Mouse (Mus musculus) megakaryocyte, embryonic 14.5 days (primary cell): ENCODE results near the gene Cubn. TPM values are rescaled to one million over a fixed set of nuclear protein-coding genes. Genes with fewer than 3 reads are reported as not detected.

ENCODE experiments used
- H3K27me3 ChIP-seq: replicated peaks from 2 replicates; pipeline ENCODE3; 2012; ENCODE audit warnings: inconsistent platforms
- H3K36me3 ChIP-seq: replicated peaks from 2 replicates; pipeline ENCODE3; 2012; ENCODE audit warnings: low read length, inconsistent platforms, mixed read lengths
- H3K4me1 ChIP-seq: 2 replicates; pipeline ENCODE4 v1.6.1; 2012; ENCODE audit warnings: inconsistent platforms
- H3K4me3 ChIP-seq: replicated peaks from 2 replicates; pipeline ENCODE3; 2012; ENCODE audit warnings: moderate library complexity, mild to moderate bottlenecking, inconsistent platforms
- H3K9me3 ChIP-seq: 2 replicates; pipeline ENCODE4 v1.6.1; 2012; ENCODE audit warnings: inconsistent platforms
- FLI1 ChIP-seq: IDR thresholded peaks from 2 replicates; pipeline ENCODE4 v1.6.1; 2012; ENCODE audit warnings: low read length, inconsistent platforms, mixed read lengths
- GATA1 ChIP-seq: IDR thresholded peaks from 3 replicates; pipeline ENCODE4 v1.6.1; 2012; ENCODE audit warnings: mixed read lengths, low read length, inconsistent platforms, borderline replicate concordance
- polyA plus RNA-seq: library from polyadenylated mRNA; stranded (reverse); fragments of >175 nt; gene quantifications from 2 replicates; pipeline ENCODE4 v1.2.3, GENCODE M21; 2012; ENCODE audit warnings: low replicate concordance; ENCODE audit not compliant: insufficient read depth

Cubn gene
- polyA plus RNA-seq, 1 experiment = not detected

DNA sequence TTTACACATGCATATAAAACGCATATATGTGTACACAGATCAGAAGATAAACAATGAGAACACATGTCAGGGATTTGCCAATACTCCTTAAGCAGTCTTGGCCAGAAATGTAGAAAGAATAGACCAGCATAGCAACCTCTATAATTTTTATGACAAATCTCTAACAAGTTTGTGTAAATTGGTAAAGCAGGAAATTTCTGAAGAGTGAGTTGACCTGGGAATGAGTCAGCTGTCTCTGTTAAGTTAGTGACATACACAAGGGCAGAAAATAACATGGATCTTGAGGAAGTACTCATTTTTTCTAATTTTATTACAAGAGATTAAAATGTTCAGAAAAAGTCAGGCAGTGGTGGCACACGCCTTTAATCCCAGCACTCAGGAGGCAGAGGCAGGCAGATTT lies 34.6 kb upstream of the Cubn start:
- Histone ChIP-seq H3K4me1 (peaks cover 25% of the 10 kb centered on the region), H3K9me3 (no peaks in the 10 kb centered on the region), H3K36me3 (no peaks in the 10 kb centered on the region), H3K4me3 (no peak overlapping the region), H3K27me3 (no peaks in the 10 kb centered on the region)
- no peak for TF ChIP-seq GATA1
- TF ChIP-seq FLI1 = no peak

DNA sequence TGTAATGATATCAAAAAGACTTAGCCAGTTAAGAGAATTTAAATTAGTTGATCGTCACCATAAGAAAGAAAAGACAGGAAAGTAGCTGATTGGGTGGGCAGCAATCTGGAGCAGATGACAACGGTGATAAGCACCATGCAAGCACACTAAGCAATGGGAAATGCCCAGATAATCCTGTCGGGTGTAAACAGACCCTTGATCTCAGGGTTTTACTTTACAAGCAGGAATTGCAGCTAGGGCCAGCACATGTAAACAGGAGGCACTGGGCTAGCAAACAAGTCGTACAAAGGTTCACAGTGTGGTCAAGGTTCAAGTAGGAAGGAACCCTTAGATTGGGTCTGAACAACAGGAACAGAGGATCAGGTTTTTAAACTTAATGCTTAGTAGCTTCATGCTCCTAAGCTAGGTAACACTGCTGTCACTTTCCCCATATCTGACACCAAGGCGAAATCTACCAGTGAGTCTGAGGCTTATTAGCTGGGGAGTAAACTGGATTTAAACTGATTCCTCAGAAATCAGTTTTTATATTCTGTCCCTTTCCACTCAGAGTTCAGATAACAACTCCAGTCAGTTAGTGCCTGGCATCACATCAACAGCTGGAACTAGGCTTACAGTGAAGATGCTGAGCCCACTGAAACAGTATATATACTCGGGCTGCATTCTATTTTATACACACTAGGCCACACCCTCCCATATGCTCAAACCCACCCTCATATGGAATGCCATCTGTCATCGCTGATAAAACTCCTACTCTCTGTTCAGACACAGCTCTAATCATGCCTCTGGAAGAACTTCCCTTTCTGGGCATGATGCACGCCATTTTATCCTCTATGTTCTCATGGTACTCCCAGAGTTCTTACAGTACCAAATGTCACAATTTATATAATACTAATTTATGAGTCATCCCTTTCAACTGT lies 32.2 kb upstream of the Cubn start:
- Histone ChIP-seq H3K9me3 (no peaks in the 10 kb centered on the region), H3K27me3 (no peaks in the 10 kb centered on the region), H3K36me3 (peaks cover 7% of the 10 kb centered on the region), H3K4me3 (no peak overlapping the region), H3K4me1 (peaks cover 20% of the 10 kb centered on the region)
- TF ChIP-seq FLI1 = no peak

DNA sequence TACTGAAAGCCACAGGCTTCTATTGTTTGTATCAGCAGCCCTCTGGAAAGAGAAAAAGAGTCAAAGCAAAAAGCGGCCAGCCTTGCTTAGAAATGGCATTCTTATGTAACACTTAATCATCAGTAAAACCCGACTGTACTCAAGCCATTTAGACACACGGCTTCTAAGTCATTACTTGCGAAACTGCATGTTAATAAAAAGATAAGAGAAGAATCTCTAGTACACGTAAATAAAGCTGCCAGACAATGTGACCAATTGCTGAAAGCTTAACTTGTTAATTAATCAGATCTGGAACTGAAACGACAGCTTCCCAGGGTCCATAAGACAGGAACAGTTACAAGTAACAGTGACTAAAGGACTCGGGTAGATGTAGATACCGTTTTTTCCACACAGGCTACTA lies 30.5 kb upstream of the Cubn start:
- TF ChIP-seq FLI1 (no peak), GATA1 (no peak)
- H3K4me3 ChIP-seq = no peak overlapping the region
- peaks cover 14% of the 10 kb centered on the region for H3K4me1 ChIP-seq
- H3K9me3 ChIP-seq = no peaks in the 10 kb centered on the region
- H3K36me3 ChIP-seq = peaks cover 9% of the 10 kb centered on the region
- no peaks in the 10 kb centered on the region for H3K27me3 ChIP-seq

DNA sequence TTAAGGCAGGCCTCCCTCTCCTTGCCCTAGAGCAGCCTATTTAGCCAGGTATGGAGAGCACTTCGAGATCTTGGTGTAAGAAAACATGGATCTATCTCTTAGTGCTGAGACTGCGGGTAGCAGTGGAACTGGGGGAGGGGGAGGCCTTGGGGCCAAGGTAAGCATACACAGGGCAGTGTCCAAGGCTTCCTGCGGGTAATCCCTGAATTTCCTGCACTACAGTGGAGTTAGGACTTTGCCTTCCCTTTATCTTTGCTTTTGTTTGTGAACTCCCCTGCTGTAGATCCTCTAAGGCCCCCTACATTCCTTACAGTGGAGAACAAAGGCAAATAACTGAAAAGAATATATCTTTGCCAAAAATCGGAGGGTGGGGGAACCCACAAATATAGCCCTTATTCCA lies 23.3 kb upstream of the Cubn start:
- peaks cover 21% of the 10 kb centered on the region for H3K36me3 ChIP-seq
- H3K9me3 ChIP-seq = no peaks in the 10 kb centered on the region
- no peak overlapping the region for H3K4me3 ChIP-seq
- no peaks in the 10 kb centered on the region for H3K27me3 ChIP-seq
- TF ChIP-seq GATA1 (no peak), FLI1 (no peak)
- H3K4me1 ChIP-seq = no peaks in the 10 kb centered on the region

DNA sequence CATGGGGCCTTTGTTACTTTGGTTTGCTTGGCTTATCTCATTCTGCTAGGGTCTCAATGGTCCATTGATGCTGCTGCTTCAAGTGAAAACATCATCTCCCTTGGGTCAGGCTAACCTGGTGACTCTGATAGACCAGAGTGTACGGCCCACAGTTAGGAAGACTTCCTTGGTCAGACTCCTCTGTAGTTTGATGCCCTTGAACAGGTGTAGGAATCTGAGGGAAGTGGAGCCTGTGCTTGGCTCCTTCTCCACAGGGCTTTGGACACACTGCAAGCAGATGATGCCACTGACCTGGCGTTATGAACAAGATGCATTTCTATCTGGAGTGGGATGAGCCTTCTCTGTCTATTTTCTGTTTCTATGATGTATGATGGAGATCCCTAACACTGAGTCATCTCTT lies 11.1 kb upstream of the Cubn start:
- Histone ChIP-seq H3K4me1 (0 out of 2 replicates have a peak, but pooled peaks cover 3% of the 10 kb centered on the region), H3K27me3 (no peaks in the 10 kb centered on the region), H3K4me3 (no peak overlapping the region), H3K36me3 (no peaks in the 10 kb centered on the region), H3K9me3 (no peaks in the 10 kb centered on the region)
- TF ChIP-seq GATA1 (no peak), FLI1 (no peak)

DNA sequence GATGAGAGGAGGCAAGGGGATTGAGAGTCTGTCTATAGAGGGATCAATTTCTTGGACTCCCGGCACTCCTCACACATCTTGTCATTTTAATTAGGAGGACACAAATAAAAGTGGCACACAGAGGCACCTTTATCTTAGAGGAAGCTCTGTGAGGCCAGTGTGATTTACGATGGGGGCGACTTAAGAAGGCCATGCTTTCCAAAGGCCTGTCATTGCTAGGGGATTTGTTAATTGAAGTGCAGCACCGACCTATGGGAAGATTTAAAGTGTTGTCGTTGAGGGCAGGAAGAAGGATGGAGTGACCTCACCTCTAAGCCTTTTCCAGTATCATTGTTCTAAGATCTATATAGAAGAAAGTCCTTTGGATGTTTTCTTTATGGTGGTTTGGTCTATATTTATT lies 9.9 kb upstream of the Cubn start:
- no peaks in the 10 kb centered on the region for H3K9me3 ChIP-seq
- no peaks in the 10 kb centered on the region for H3K27me3 ChIP-seq
- TF ChIP-seq GATA1 = no peak
- no peak for TF ChIP-seq FLI1
- peaks cover 9% of the 10 kb centered on the region; the same call in 1 of the 2 replicates for H3K4me1 ChIP-seq
- no peaks in the 10 kb centered on the region for H3K36me3 ChIP-seq
- H3K4me3 ChIP-seq = no peak overlapping the region

DNA sequence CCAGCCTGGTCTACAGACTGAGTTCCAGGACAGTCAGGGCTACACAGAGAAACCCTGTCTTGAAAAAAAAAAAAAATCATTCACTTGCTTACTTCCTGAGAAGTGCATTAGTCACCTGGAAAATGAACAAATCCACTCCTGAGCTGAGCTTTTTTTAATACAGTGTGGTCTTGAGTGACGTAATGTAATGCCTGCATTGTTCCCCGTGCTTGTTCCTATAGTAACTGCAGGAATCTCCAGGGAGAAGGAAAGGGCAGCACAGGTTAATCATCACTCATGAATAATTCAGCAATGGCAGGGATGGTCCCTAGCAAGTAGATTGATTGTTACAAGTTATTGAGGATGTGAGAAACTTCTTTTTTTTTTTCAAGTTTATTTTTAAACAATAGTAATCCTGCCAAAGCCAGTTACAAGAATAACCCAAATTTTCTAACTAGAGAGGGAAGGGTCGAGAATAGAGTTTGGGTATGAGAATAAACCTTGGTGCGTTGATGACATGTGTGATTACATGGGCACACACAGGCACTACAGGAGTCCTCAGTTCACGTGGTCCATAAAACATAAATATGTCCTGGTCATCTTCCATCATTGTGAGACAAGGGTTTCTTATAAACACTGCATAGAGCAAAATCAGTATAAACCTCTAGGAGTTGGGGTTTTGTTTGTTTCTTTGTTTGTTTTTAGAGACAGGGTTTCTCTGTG lies 8.8 kb upstream of the Cubn start:
- Histone ChIP-seq H3K9me3 (no peaks in the 10 kb centered on the region), H3K36me3 (no peaks in the 10 kb centered on the region), H3K4me1 (peaks cover 18% of the 10 kb centered on the region), H3K4me3 (no peak overlapping the region), H3K27me3 (no peaks in the 10 kb centered on the region)
- TF ChIP-seq GATA1 = no peak
- no peak for TF ChIP-seq FLI1

DNA sequence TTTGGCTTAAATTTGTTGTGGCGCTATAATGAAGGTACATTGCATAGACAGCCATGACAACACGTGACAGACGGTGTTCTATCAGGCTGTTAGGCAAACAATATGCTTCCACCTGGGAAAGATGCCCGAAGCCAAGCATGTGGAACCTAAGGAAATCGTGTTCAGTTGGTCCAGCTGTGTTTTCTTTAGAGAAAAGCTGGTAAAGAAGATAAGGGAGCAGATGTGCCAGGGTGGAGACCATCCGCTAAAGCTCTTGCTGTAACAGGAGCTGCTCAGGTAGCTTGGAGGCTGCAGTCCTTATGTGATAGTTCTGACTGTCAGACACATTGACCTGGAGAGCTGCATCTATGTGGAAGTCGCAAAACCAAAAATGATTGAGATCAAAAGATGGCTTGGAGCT lies 7.6 kb upstream of the Cubn start:
- TF ChIP-seq GATA1 (no peak), FLI1 (no peak)
- Histone ChIP-seq H3K36me3 (no peaks in the 10 kb centered on the region), H3K27me3 (no peaks in the 10 kb centered on the region), H3K4me3 (no peak overlapping the region), H3K4me1 (peaks cover 18% of the 10 kb centered on the region), H3K9me3 (no peaks in the 10 kb centered on the region)

DNA sequence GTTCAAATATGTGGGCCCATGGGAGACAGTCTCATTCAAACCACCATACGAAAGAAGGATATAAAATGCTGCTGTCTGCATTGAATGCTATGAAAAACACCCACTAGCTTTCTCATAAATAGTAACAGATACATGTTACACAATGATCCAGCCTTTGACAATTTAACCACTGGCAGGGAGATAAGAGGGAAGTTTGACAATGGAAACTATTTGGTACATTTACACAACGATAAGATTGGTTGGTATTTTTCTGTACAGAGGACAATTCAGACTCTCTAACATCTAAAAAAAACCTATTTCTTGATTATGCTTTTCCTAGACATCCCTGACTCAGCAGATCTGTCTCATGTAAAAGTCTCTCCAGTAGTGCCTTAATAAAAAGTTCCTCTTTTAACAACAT lies 4.5 kb upstream of the Cubn start:
- Histone ChIP-seq H3K27me3 (no peaks in the 10 kb centered on the region), H3K4me1 (peaks cover 18% of the 10 kb centered on the region), H3K4me3 (no peak overlapping the region), H3K9me3 (no peaks in the 10 kb centered on the region), H3K36me3 (no peaks in the 10 kb centered on the region)
- TF ChIP-seq GATA1 (no peak), FLI1 (no peak)

DNA sequence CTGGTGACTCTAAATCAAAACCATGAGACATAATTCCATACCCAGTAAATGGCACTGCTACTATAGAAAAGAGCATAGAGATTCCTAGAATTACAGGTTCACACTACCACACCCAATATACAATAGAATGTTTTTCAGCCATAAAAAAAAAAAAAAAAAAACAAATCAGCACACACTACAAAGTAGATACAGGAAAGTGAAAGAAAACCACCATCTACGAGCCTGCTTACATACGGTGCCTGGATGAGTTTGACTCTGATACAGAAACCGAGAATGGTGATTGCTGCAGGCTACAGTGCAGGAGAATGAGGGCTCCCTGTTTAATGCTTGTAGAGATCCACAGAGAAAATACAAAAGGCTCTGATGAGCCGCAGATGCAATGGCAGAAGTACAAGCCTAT lies 1.3 kb upstream of the Cubn start:
- Histone ChIP-seq H3K4me3 (no peak overlapping the region), H3K27me3 (no peaks in the 10 kb centered on the region), H3K36me3 (no peaks in the 10 kb centered on the region), H3K9me3 (no peaks in the 10 kb centered on the region), H3K4me1 (peaks cover 15% of the 10 kb centered on the region)
- no peak for TF ChIP-seq FLI1
- TF ChIP-seq GATA1 = no peak
